Mouse (Mus musculus) stomach, embryonic 15.5 days (tissue): ENCODE results near the gene Tll1. TPM values are rescaled to one million over a fixed set of nuclear protein-coding genes. Genes with fewer than 3 reads are reported as not detected.

Source experiments
- ATAC-seq: fragments of 200-750 bp; cut with Nextera tagmentation; 2 replicates; pipeline ENCODE4 v1.8.0; 2017; ENCODE audit warnings: low read depth, moderate number of reproducible peaks, moderate TSS enrichment; ENCODE audit not compliant: insufficient read depth, low FRiP score
- H3K27ac ChIP-seq: fragments of 300-500 bp; sonication (generic); 2 replicates; pipeline ENCODE4 v1.5.1; 2015; ENCODE audit warnings: mild to moderate bottlenecking, inconsistent platforms
- H3K27me3 ChIP-seq: fragments of 300-500 bp; sonication (generic); replicated peaks from 2 replicates; pipeline ENCODE4 v1.6.1; 2015; ENCODE audit warnings: inconsistent platforms
- H3K36me3 ChIP-seq: fragments of 300-500 bp; sonication (generic); 2 replicates; pipeline ENCODE4 v1.6.1; 2015; ENCODE audit warnings: inconsistent platforms
- H3K4me1 ChIP-seq: fragments of 300-500 bp; sonication (generic); 2 replicates; pipeline ENCODE4 v1.6.1; 2015; ENCODE audit warnings: inconsistent platforms
- H3K4me2 ChIP-seq: fragments of 300-500 bp; sonication (generic); 2 replicates; pipeline ENCODE4 v1.6.1; 2015; ENCODE audit warnings: mild to moderate bottlenecking, inconsistent platforms
- H3K4me3 ChIP-seq: fragments of 300-500 bp; sonication (generic); replicated peaks from 2 replicates; pipeline ENCODE4 v1.5.1; 2015; ENCODE audit warnings: inconsistent platforms
- H3K9ac ChIP-seq: fragments of 300-500 bp; sonication (generic); 2 replicates; pipeline ENCODE4 v1.6.1; 2015; ENCODE audit warnings: inconsistent platforms
- H3K9me3 ChIP-seq: fragments of 300-500 bp; sonication (generic); 2 replicates; pipeline ENCODE4 v1.6.1; 2016; ENCODE audit warnings: inconsistent platforms
- WGBS: fragments of 180-500 bp; shearing (Covaris S2); methylation state at CpG from one replicate; pipeline ENCODE4 v1.1.7; 2015; 5-methylcytosine and 5-hydroxymethylcytosine counted together
- polyA plus RNA-seq: library from polyadenylated mRNA; unstranded; fragments of >200 nt; fragmentation: Nextera tagmentation; extraction: Ambion mirVana; gene quantifications from 2 replicates; pipeline ENCODE4 v1.2.1, GENCODE M21; 2015

The Tll1 gene
- 0.95 and 1.4 TPM in 2 replicates for polyA plus RNA-seq

DNA sequence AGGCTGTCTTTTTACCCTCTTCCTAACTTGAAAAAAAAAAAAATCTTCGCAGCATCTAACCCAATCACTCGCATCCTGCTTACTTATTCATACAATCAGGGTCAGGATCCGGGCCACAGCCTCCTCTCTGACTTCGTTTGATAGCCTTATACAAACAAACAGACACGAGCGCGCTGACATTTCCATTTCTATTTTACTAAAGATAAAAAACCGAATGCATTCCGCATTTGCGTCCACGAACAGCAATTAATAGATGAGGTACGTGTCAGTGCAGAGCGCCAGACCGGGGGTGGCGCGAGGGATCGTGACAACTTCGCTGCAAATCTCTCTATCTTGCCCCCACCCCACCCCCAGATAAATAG lies at the start of gene Tll1:
Gene Tll1, minus strand, starts transcription at position 248 of the 362 bp plus-strand sequence.
- Histone ChIP-seq H3K4me1 (peaks cover 11% of the 10 kb centered on the region; the same call in 1 of the 2 replicates), H3K27ac (no peak within 1 kb of the TSS), H3K36me3 (no peaks in the 10 kb centered on the region), H3K27me3 (peaks cover 13% of the 10 kb centered on the region), H3K9ac (peak within 1 kb of the TSS; percentile 22), H3K9me3 (no peaks in the 10 kb centered on the region), H3K4me3 (peak within 1 kb of the TSS; percentile 59), H3K4me2 (peak within 1 kb of the TSS; percentile 98)
- ATAC-seq = no peak
- under 1% methylated on average over 18 of the region's 18 CpGs for WGBS

GRCm38 (mm10) chr8:64238645-64239044 lies 32.6 kb upstream of the Tll1 start:
- Histone ChIP-seq H3K4me1 (no peaks in the 10 kb centered on the region), H3K9me3 (no peaks in the 10 kb centered on the region), H3K36me3 (no peaks in the 10 kb centered on the region), H3K4me3 (no peak overlapping the region), H3K9ac (no peak overlapping the region), H3K27me3 (no peaks in the 10 kb centered on the region), H3K27ac (no peak overlapping the region), H3K4me2 (no peak overlapping the region)
- WGBS = 64% methylated on average over 2 of the region's 2 CpGs
- no peak for ATAC-seq

DNA sequence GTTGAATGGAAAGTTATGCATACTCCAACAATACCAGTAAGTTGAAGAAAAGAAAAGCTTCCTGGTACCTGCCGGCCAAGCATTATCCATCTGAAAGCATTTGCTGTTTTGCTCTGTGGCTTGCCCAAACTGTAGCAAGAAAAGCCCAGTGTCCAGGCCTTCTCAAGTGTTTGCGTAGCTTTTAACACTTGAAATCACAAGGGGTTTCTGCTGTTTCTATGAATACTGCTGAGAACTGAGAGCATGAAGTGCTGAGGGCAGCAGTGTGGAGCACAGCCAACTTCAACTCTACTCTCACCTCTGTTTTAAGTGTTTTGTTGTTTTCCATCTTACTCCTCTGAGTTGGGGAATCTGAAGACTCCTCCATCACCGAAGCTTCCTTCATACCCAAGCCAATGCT lies 15.5 kb upstream of the Tll1 start:
- H3K27ac ChIP-seq = no peak overlapping the region
- H3K27me3 ChIP-seq = no peaks in the 10 kb centered on the region
- H3K4me3 ChIP-seq = no peak overlapping the region
- 81% methylated on average over 3 of the region's 3 CpGs for WGBS
- H3K9me3 ChIP-seq = no peaks in the 10 kb centered on the region
- ATAC-seq = no peak
- H3K4me2 ChIP-seq = no peak overlapping the region
- H3K9ac ChIP-seq = no peak overlapping the region
- H3K36me3 ChIP-seq = no peaks in the 10 kb centered on the region
- H3K4me1 ChIP-seq = no peaks in the 10 kb centered on the region

DNA sequence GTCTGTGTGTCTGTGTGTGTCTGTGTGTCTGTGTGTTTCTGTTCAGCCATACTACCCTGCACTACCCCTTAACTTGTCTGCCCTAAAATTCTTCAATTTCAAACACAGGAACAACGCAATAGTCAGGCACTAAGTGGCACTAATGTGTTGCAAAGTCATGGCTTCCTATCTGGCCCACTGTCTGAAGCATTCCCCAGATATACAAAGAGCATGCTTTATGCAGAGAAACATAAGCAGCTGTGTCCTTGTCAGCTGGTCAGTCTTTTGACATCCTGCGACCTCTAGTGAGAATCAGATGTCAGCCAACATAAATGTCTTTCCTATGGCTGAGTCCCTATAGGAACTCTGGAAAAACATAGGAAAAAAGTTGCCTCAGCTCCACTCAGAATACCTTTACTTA lies 11.6 kb upstream of the Tll1 start:
- Histone ChIP-seq H3K4me1 (no peaks in the 10 kb centered on the region), H3K27ac (no peak overlapping the region), H3K27me3 (no peaks in the 10 kb centered on the region), H3K9ac (no peak overlapping the region), H3K9me3 (no peaks in the 10 kb centered on the region), H3K4me3 (no peak overlapping the region), H3K4me2 (no peak overlapping the region), H3K36me3 (no peaks in the 10 kb centered on the region)
- 43% methylated on average over 2 of the region's 2 CpGs for WGBS
- no peak for ATAC-seq

DNA sequence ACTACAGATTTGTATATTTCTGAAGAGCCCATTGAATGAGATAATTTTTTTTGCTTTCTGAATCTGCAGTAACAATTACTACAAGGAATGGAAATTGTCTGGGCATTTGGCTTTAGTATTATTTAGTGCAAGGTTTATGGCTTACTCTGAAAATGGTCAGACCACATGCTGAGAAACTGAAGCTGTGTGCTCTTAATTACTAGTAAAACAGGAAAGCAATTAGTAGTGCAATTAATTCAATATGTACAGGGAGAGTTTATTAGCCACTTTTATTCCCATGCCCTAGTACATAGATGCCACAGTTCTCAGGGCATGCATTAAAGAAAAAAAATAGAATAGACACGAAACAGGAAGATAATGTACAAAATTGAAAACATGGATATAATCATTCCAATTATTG lies 10.2 kb upstream of the Tll1 start:
- no peaks in the 10 kb centered on the region for H3K27me3 ChIP-seq
- no peak overlapping the region for H3K4me2 ChIP-seq
- no peaks in the 10 kb centered on the region for H3K36me3 ChIP-seq
- H3K4me3 ChIP-seq = no peak overlapping the region
- no peaks in the 10 kb centered on the region for H3K9me3 ChIP-seq
- no peak overlapping the region for H3K9ac ChIP-seq
- no peaks in the 10 kb centered on the region for H3K4me1 ChIP-seq
- H3K27ac ChIP-seq = no peak overlapping the region
- WGBS = 87% methylated on average over 1 of the region's 1 CpGs
- ATAC-seq = no peak

DNA sequence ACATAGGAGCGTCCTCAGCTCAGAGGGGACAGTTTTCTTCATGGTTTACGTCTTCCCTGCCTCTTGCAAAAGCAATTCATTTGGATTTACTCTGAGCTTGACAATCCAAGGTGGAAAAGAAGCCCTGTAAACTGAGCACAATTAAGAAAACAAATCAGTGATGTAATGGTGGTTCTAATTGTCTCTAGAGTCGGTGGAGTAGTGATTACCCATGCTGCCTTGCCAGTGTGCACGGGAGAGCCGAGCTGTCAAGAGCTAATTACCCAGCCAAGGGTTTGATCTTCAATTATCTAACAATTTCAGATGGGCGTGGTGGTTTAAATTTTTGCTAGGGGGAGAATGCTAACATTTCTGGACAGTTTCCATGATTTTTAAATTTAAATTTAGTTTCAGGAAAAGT lies 9.3 kb upstream of the Tll1 start:
- H3K9me3 ChIP-seq = no peaks in the 10 kb centered on the region
- H3K27me3 ChIP-seq = no peaks in the 10 kb centered on the region
- no peak overlapping the region for H3K27ac ChIP-seq
- H3K4me1 ChIP-seq = no peaks in the 10 kb centered on the region
- 41% methylated on average over 6 of the region's 6 CpGs for WGBS
- H3K9ac ChIP-seq = no peak overlapping the region
- no peak overlapping the region for H3K4me3 ChIP-seq
- no peaks in the 10 kb centered on the region for H3K36me3 ChIP-seq
- no peak for ATAC-seq
- no peak overlapping the region for H3K4me2 ChIP-seq

DNA sequence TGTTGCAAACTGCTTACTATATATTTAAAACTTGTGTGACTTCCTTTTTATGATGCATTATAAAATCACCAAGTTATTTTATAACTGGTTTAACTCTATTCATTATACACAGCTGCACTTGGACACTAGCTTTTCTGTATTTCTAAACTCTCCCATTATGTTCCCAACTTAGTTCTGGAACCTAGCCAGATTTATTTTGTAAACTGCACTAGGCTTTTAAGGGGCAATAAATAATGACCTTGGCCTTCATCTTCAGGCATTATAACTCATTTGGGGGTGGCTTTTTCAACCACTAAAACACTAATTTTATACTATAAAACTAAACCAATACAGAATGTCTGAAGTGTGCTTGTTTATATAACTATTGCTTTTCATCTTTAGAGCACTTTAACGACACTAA lies 8.8 kb upstream of the Tll1 start:
- Histone ChIP-seq H3K9me3 (no peaks in the 10 kb centered on the region), H3K4me1 (no peaks in the 10 kb centered on the region), H3K4me3 (no peak overlapping the region), H3K27ac (no peak overlapping the region), H3K36me3 (no peaks in the 10 kb centered on the region), H3K4me2 (no peak overlapping the region), H3K9ac (no peak overlapping the region), H3K27me3 (no peaks in the 10 kb centered on the region)
- 29% methylated on average over 1 of the region's 1 CpGs for WGBS
- no peak for ATAC-seq

- Histone ChIP-seq H3K27me3 (peaks cover 13% of the 10 kb centered on the region), H3K4me3 (peak overlapping the region; percentile 59), H3K9me3 (no peaks in the 10 kb centered on the region), H3K9ac (0 out of 2 replicates have a peak overlapping the region, but pooled peaks have one; percentile 22), H3K27ac (no peak overlapping the region), H3K4me2 (peak overlapping the region; percentile 98), H3K36me3 (no peaks in the 10 kb centered on the region), H3K4me1 (peaks cover 11% of the 10 kb centered on the region; the same call in 1 of the 2 replicates)
- ATAC-seq = peak; percentile 57; the same call in 1 of the 2 replicates
- WGBS = 2% methylated on average over 12 of the region's 12 CpGs
Observed at GRCm38 (mm10) chr8:64206411-64206861, 365 bp upstream of the Tll1 start.

GRCm38 (mm10) chr8:64205321-64206023 lies 599 bp downstream of the Tll1 start:
- peak overlapping the region; percentile 59 for H3K4me3 ChIP-seq
- H3K36me3 ChIP-seq = no peaks in the 10 kb centered on the region
- H3K27ac ChIP-seq = no peak overlapping the region
- peak overlapping the region; percentile 98 for H3K4me2 ChIP-seq
- peak overlapping the region; percentile 22 for H3K9ac ChIP-seq
- H3K4me1 ChIP-seq = peaks cover 11% of the 10 kb centered on the region; the same call in 1 of the 2 replicates
- no peaks in the 10 kb centered on the region for H3K9me3 ChIP-seq
- WGBS = under 1% methylated on average over 61 of the region's 61 CpGs
- peak; percentile 50 for ATAC-seq
- peaks cover 13% of the 10 kb centered on the region for H3K27me3 ChIP-seq

DNA sequence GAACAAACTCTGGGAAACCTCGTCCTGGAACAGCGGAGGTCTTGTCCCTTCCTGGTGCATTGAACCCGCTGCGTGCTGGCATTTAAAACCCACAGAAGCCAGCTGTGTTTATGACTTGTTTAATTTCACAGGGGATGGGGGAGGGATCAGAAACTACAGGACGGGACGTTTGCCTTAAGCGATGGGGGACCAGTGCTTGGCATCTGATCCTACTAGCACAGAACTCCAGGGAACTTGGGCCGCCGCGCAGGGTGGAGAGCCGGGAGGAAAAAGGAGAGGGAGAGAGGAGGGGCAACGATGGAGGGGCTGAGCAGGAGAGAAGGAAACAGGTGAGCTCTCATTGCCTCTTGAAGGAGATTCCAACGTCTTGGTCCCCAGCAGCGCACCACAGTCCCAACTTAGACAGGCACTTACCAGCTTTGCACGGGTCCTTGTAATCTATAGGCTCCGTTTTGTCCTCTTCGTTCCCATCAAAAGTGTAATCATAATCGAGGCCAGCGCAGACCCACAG lies 1.2 kb downstream of the Tll1 start:
- peaks cover 13% of the 10 kb centered on the region for H3K27me3 ChIP-seq
- H3K9ac ChIP-seq = peak overlapping the region; percentile 22; the same call in 1 of the 2 replicates
- under 1% methylated on average over 19 of the region's 19 CpGs for WGBS
- no peaks in the 10 kb centered on the region for H3K9me3 ChIP-seq
- H3K4me3 ChIP-seq = peak overlapping the region; percentile 59
- peaks cover 11% of the 10 kb centered on the region; the same call in 1 of the 2 replicates for H3K4me1 ChIP-seq
- peak overlapping the region; percentile 98 for H3K4me2 ChIP-seq
- no peak overlapping the region for H3K27ac ChIP-seq
- ATAC-seq = peak; percentile 40; the same call in 1 of the 2 replicates
- no peaks in the 10 kb centered on the region for H3K36me3 ChIP-seq

- no peaks in the 10 kb centered on the region for H3K36me3 ChIP-seq
- peaks cover 11% of the 10 kb centered on the region; the same call in 1 of the 2 replicates for H3K4me1 ChIP-seq
- no peak overlapping the region for H3K27ac ChIP-seq
- no peak overlapping the region for H3K9ac ChIP-seq
- WGBS = 6% methylated on average over 19 of the region's 19 CpGs
- no peaks in the 10 kb centered on the region for H3K9me3 ChIP-seq
- peak overlapping the region; percentile 98 for H3K4me2 ChIP-seq
- peak overlapping the region; percentile 14; the same call in 1 of the 2 replicates for H3K4me3 ChIP-seq
- peak; percentile 72 for ATAC-seq
- peaks cover 13% of the 10 kb centered on the region for H3K27me3 ChIP-seq
Observed at GRCm38 (mm10) chr8:64204167-64204566, 1.9 kb downstream of the Tll1 start.

DNA sequence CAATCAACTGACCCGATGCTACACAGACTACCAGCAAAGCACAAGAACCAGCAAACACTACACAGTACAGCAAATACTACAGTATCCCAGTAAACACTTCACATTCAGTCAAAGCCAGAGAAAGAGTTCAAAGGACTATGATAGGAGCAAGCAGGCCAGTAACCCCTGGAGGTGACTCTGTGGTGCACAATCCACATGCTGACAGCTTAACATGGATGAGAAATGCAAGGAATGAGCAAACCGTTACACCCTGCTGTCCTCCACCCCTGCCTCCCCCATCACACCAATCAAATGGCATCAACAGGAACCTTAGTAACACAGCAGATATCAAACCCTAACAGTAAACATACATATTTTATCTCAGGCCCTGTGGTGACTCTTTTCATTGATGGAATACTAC lies 7.7 kb downstream of the Tll1 start:
- H3K9me3 ChIP-seq = no peaks in the 10 kb centered on the region

More for the DNA sequence above, 7.7 kb downstream of the Tll1 start:
- no peaks in the 10 kb centered on the region for H3K27me3 ChIP-seq
- whole genome bisulfite sequencing = 75% methylated on average over 2 of the region's 2 CpGs
- no peaks in the 10 kb centered on the region for H3K4me1 ChIP-seq
- H3K9ac ChIP-seq = no peak overlapping the region
- H3K27ac ChIP-seq = no peak overlapping the region
- H3K4me2 ChIP-seq = no peak overlapping the region
- no peaks in the 10 kb centered on the region for H3K36me3 ChIP-seq
- no peak for ATAC-seq
- H3K4me3 ChIP-seq = no peak overlapping the region
